Mouse (Mus musculus) cerebellum, adult 2 months (tissue): Measurements from ENCODE around the gene Trappc5.

Source experiments
- CTCF ChIP-seq: fragments of 200-500 bp; IDR thresholded peaks from 2 replicates; pipeline ENCODE4 v1.5.1; 2011; ENCODE audit warnings: low read depth, mild to moderate bottlenecking, control low read depth, low read length, moderate library complexity, borderline replicate concordance; ENCODE audit not compliant: insufficient read depth
- POLR2A ChIP-seq: fragments of 200-500 bp; IDR thresholded peaks from 2 replicates; pipeline ENCODE4 v1.6.1; 2011; ENCODE audit warnings: low read length, control low read depth, borderline replicate concordance; ENCODE audit not compliant: insufficient read depth

DNA sequence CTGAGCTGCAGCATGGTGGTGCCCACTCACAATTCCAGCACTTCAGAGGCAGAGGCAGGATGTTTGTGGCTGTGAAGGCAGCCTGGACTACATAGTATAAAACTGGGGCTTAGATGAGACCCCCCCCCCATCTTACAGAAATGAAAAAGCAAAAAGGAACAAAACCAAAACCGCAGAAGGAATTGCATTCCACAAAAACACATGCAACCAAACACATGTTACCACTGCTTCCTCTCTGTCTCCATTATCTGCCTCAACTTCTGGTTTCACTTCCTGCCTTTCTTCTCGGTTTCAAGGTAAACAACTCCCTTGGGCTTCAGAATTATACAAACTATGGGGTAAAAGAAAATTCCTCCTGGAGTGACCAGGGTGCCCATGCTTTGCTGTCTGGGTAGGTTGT, 35.5 kb downstream of the Trappc5 start:
- TF ChIP-seq CTCF (no peak), POLR2A (no peak)
